Mouse (Mus musculus) heart, embryonic 12.5 days (tissue): Measurements from ENCODE around the gene Rev1. TPM values are rescaled to one million over a fixed set of nuclear protein-coding genes. Genes with fewer than 3 reads are reported as not detected.

Source experiments
- ATAC-seq: fragments of 200-750 bp; cut with Nextera tagmentation; 2 replicates; pipeline ENCODE4 v1.8.0; 2017; ENCODE audit warnings: moderate TSS enrichment, moderate library complexity; ENCODE audit not compliant: insufficient number of reproducible peaks, low FRiP score
- H3K27ac ChIP-seq: fragments of 300-500 bp; sonication (generic); 2 replicates; pipeline ENCODE4 v1.5.1; 2016; ENCODE audit warnings: mild to moderate bottlenecking, moderate library complexity; ENCODE audit not compliant: poor library complexity, severe bottlenecking
- H3K27me3 ChIP-seq: fragments of 300-500 bp; sonication (generic); replicated peaks from 2 replicates; pipeline ENCODE4 v1.6.1; 2016; ENCODE audit warnings: mild to moderate bottlenecking, moderate library complexity
- H3K36me3 ChIP-seq: fragments of 300-500 bp; sonication (generic); 2 replicates; pipeline ENCODE4 v1.6.1; 2016; ENCODE audit warnings: mild to moderate bottlenecking, moderate library complexity
- H3K4me1 ChIP-seq: fragments of 300-500 bp; sonication (generic); replicated peaks from 2 replicates; pipeline ENCODE4 v1.6.1; 2016; ENCODE audit warnings: mild to moderate bottlenecking
- H3K4me2 ChIP-seq: fragments of 300-500 bp; sonication (generic); 2 replicates; pipeline ENCODE4 v1.6.1; 2016; ENCODE audit warnings: mild to moderate bottlenecking, moderate library complexity
- H3K4me3 ChIP-seq: fragments of 300-500 bp; sonication (generic); 2 replicates; pipeline ENCODE4 v1.5.1; 2016; ENCODE audit warnings: mild to moderate bottlenecking
- H3K9ac ChIP-seq: fragments of 300-500 bp; sonication (generic); 2 replicates; pipeline ENCODE4 v1.6.1; 2016; ENCODE audit warnings: mild to moderate bottlenecking, moderate library complexity
- H3K9me3 ChIP-seq: fragments of 300-500 bp; sonication (generic); replicated peaks from 2 replicates; pipeline ENCODE4 v1.6.1; 2016; ENCODE audit warnings: mild to moderate bottlenecking, moderate library complexity
- WGBS: fragments of 180-500 bp; shearing (Covaris S2); methylation state at CpG from one replicate; pipeline ENCODE4 v1.1.7; 2016; 5-methylcytosine and 5-hydroxymethylcytosine counted together
- polyA plus RNA-seq: library from polyadenylated mRNA; unstranded; fragments of >200 nt; fragmentation: Nextera tagmentation; extraction: Ambion mirVana; gene quantifications from 2 replicates; pipeline ENCODE4 v1.2.1, GENCODE M21; 2016

Gene Rev1
- polyA plus RNA-seq = 30.6 and 31.1 TPM in 2 replicates

DNA sequence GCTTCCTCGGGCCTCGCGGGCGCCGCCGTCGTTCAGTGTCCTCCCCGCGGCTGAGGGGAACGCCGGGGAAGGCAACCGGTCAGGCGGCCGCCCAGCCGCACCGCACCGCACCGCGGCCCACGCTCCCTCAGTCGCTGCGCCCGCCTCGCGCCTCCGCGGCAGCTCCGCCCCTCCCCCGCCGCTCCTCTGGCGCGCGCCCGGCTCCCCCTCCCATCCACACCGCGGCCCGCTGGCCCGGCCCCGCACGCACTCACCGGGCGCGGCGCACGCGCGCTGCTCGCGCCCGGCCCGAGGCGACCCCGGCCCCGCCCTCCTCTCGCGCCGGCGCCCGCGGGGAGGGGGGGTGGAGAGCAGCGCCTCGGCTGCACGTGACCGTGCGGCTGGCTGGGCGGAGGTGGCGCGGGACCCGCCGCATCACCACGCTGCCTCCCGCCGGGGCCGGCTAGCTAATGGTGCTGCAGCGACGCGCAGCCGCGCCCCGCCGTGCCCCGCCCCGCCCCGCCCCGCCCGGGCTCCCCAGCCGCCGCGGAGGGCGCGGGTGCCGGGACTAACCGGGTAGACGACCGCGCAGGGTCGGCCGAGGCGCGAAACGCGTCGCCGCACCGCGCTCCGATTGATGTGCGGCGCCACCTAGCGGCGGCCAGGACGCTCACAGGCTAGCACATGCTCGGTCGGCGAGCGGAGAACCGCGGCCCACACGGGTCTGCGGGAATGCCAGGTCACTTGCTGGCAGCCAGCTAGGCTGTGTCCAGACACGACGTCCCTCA lies at the start of gene Rev1:
Gene Rev1 (minus strand): TSS at position 301 of the 767 bp plus-strand sequence.
- peak; percentile 96 for ATAC-seq
- Histone ChIP-seq H3K36me3 (no peaks in the 10 kb centered on the region), H3K4me2 (peak within 1 kb of the TSS; percentile 93), H3K27ac (peak within 1 kb of the TSS; percentile 89), H3K4me1 (peaks cover 25% of the 10 kb centered on the region), H3K4me3 (peak within 1 kb of the TSS; percentile 87), H3K9ac (peak within 1 kb of the TSS; percentile 94), H3K9me3 (no peaks in the 10 kb centered on the region), H3K27me3 (no peaks in the 10 kb centered on the region)
- under 1% methylated on average over 98 of the region's 122 CpGs for WGBS

- Histone ChIP-seq H3K4me1 (no peaks in the 10 kb centered on the region), H3K9me3 (no peaks in the 10 kb centered on the region), H3K27ac (no peak overlapping the region), H3K27me3 (no peaks in the 10 kb centered on the region), H3K4me2 (no peak overlapping the region), H3K4me3 (no peak overlapping the region), H3K36me3 (peaks cover 3% of the 10 kb centered on the region; the same call in 1 of the 2 replicates), H3K9ac (no peak overlapping the region)
- no peak for ATAC-seq
- WGBS = 88% methylated on average over 8 of the region's 8 CpGs
These were observed 49.3 kb upstream of the Rev1 start for GRCm38 (mm10) chr1:38178929-38179328.

- H3K9ac ChIP-seq = no peak overlapping the region
- H3K27ac ChIP-seq = no peak overlapping the region
- H3K36me3 ChIP-seq = peaks cover 3% of the 10 kb centered on the region; the same call in 1 of the 2 replicates
- no peaks in the 10 kb centered on the region for H3K9me3 ChIP-seq
- ATAC-seq = no peak
- no peak overlapping the region for H3K4me3 ChIP-seq
- no peaks in the 10 kb centered on the region for H3K27me3 ChIP-seq
- 87% methylated on average over 7 of the region's 7 CpGs for WGBS
- H3K4me1 ChIP-seq = no peaks in the 10 kb centered on the region
- H3K4me2 ChIP-seq = no peak overlapping the region
These were observed 46.5 kb upstream of the Rev1 start for GRCm38 (mm10) chr1:38176077-38176476.

DNA sequence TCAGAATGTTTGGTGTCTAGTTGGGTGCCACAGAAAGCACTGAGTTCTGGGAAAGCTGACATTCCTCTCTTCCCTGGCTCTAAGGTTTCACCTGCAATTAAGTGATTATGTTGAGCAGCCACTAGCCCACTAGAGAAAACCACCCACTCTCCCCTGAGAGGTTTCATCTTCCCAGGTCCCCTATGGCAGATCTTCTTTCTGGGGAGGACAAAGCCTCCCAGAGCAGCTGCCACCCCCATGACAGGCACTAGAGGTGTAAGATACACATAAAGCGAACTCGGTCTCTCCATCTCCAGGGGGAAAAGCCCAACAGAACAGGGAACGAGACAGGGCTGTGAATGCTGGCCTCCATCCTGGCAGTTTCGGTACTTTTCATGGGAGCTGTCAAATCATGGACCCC lies 42.3 kb upstream of the Rev1 start:
- Histone ChIP-seq H3K4me2 (no peak overlapping the region), H3K4me1 (no peaks in the 10 kb centered on the region), H3K9me3 (no peaks in the 10 kb centered on the region), H3K9ac (no peak overlapping the region), H3K36me3 (no peaks in the 10 kb centered on the region), H3K27ac (no peak overlapping the region), H3K27me3 (peaks cover 4% of the 10 kb centered on the region; the same call in 1 of the 2 replicates), H3K4me3 (no peak overlapping the region)
- WGBS = 78% methylated on average over 4 of the region's 4 CpGs
- ATAC-seq = no peak

DNA sequence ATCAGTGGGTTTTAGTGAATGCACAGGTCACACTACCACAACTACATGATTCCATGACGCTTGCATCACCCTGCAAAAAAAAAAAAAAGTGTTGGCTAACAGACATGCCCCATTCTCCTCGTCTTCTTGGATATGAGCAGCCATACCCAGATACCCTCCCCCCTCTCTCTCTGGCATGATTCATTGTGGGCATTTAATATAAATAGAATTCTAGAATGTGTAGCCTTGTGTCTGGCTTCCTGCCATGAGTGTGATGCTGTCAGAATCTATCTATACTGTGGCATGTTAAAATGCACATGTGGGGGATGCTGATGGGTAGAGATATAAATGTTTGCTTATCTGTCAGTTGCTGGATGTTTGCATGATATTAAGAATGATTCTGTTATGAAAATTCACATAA lies 36.1 kb upstream of the Rev1 start:
- Histone ChIP-seq H3K9me3 (no peaks in the 10 kb centered on the region), H3K4me1 (no peaks in the 10 kb centered on the region), H3K36me3 (no peaks in the 10 kb centered on the region), H3K27me3 (peaks cover 4% of the 10 kb centered on the region; the same call in 1 of the 2 replicates), H3K27ac (no peak overlapping the region), H3K9ac (no peak overlapping the region), H3K4me3 (no peak overlapping the region), H3K4me2 (no peak overlapping the region)
- ATAC-seq = no peak
- WGBS = 51% methylated on average over 2 of the region's 2 CpGs

DNA sequence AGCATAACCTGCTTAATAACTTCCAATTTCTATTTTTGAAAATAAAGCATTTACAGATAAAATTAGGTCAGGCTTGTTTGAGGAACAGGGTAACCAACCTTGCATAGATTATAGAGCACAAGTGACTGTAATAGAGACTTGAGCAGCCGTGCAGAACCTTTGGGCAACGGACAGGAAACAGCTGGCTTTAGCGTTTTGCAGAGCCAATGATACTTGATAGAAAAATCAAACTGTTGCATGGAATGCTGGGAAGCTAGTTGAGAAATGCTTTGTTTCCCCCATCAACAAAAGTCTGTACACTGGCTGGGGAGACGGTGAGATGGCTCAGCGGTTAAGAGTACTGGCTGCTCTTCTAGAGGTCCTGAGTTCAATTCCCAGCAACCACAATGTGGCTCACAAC lies 20.5 kb upstream of the Rev1 start:
- Histone ChIP-seq H3K4me3 (no peak overlapping the region), H3K36me3 (no peaks in the 10 kb centered on the region), H3K27me3 (no peaks in the 10 kb centered on the region), H3K4me1 (no peaks in the 10 kb centered on the region), H3K4me2 (no peak overlapping the region), H3K9me3 (no peaks in the 10 kb centered on the region), H3K9ac (no peak overlapping the region), H3K27ac (no peak overlapping the region)
- 86% methylated on average over 5 of the region's 5 CpGs for WGBS
- no peak for ATAC-seq

DNA sequence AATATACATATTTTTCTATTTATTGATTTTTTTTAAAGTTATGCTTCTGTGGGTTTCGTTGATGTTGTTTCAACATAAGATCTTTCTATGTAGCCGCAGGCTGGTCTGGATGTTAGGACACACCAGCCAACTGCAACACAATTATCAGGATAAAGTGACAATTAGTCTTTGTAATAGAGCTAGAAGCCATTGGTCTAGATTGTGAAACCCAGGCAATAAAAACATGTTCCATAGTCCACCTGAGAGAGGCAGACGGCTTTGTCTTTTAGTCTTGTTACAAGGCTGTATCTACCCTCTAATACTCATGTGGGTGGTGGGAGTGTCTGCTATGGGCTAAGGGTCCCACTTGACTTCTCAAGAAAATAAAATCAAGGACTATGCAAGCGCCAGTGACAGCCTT lies 16.4 kb upstream of the Rev1 start:
- no peaks in the 10 kb centered on the region for H3K4me1 ChIP-seq
- H3K36me3 ChIP-seq = no peaks in the 10 kb centered on the region

GRCm38 (mm10) chr1:38141371-38141770 lies 11.8 kb upstream of the Rev1 start:
- WGBS = 84% methylated on average over 1 of the region's 1 CpGs
- no peaks in the 10 kb centered on the region for H3K4me1 ChIP-seq
- H3K9me3 ChIP-seq = no peaks in the 10 kb centered on the region

More for the DNA sequence above, 16.4 kb upstream of the Rev1 start:
- H3K27ac ChIP-seq = no peak overlapping the region
- no peak overlapping the region for H3K9ac ChIP-seq
- H3K27me3 ChIP-seq = no peaks in the 10 kb centered on the region
- no peaks in the 10 kb centered on the region for H3K9me3 ChIP-seq
- no peak for ATAC-seq
- no peak overlapping the region for H3K4me2 ChIP-seq
- 85% methylated on average over 4 of the region's 4 CpGs for WGBS
- no peak overlapping the region for H3K4me3 ChIP-seq

GRCm38 (mm10) chr1:38140911-38141310 lies 11.3 kb upstream of the Rev1 start:
- no peak for ATAC-seq
- Histone ChIP-seq H3K4me2 (no peak overlapping the region), H3K4me3 (no peak overlapping the region), H3K27ac (no peak overlapping the region), H3K36me3 (no peaks in the 10 kb centered on the region), H3K9me3 (no peaks in the 10 kb centered on the region), H3K9ac (no peak overlapping the region), H3K27me3 (no peaks in the 10 kb centered on the region), H3K4me1 (no peaks in the 10 kb centered on the region)
- WGBS = 71% methylated on average over 2 of the region's 2 CpGs

More at GRCm38 (mm10) chr1:38141371-38141770, 11.8 kb upstream of the Rev1 start:
- Histone ChIP-seq H3K27ac (no peak overlapping the region), H3K4me2 (no peak overlapping the region), H3K9ac (no peak overlapping the region), H3K4me3 (no peak overlapping the region), H3K27me3 (no peaks in the 10 kb centered on the region), H3K36me3 (no peaks in the 10 kb centered on the region)
- no peak for ATAC-seq

DNA sequence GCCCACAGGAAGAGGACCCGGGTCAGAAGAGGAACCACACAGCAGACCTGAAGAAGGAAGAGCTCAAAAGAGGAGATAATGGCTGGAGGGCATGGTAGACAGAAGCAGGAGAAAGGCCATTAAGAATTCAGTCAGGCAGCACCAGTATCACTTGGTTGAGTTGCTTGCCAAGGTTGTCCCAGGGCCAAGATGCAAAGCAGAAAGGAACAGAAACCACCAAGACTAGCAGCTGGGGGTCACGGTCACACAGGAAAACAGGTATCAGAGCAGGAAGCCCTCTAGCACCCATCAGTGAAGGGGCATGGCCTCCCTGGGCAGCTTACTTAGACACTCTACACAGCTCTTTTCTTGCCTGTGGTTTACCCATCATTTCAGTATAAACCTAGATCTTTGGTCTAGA lies 9.8 kb upstream of the Rev1 start:
- Histone ChIP-seq H3K27me3 (no peaks in the 10 kb centered on the region), H3K27ac (no peak overlapping the region), H3K9me3 (0 out of 2 replicates have a peak, but pooled peaks cover 4% of the 10 kb centered on the region), H3K9ac (no peak overlapping the region), H3K4me2 (no peak overlapping the region), H3K36me3 (no peaks in the 10 kb centered on the region), H3K4me3 (no peak overlapping the region), H3K4me1 (no peaks in the 10 kb centered on the region)
- no peak for ATAC-seq
- 77% methylated on average over 2 of the region's 2 CpGs for WGBS

DNA sequence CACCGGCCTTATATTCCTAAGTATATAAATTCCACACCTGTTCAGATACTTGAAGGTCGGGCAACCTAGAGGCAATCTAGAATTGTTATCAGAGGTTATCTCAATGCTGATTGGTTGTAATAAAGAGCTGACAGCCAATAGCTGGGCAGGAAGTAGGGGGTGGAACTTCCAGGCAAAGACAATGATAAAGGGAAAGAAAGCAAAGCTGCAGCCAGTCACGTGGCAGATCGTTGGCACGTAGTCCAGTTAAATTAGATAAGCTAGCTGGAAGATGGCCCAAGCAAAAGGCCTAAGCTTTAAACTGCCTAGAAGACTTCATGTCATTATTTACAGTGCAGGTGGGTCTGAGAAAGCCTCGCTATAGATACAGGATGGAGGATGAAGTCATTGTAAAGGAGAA lies 3.3 kb upstream of the Rev1 start:
- Histone ChIP-seq H3K4me3 (no peak overlapping the region), H3K4me2 (no peak overlapping the region), H3K4me1 (peaks cover 10% of the 10 kb centered on the region), H3K27ac (no peak overlapping the region), H3K27me3 (no peaks in the 10 kb centered on the region), H3K9me3 (0 out of 2 replicates have a peak, but pooled peaks cover 4% of the 10 kb centered on the region), H3K9ac (no peak overlapping the region), H3K36me3 (no peaks in the 10 kb centered on the region)
- WGBS = 49% methylated on average over 6 of the region's 6 CpGs
- no peak for ATAC-seq
